Mouse (Mus musculus) heart, postnatal 0 days (tissue): ENCODE measurements around the gene Meis2.

Experiments used
- CTCF ChIP-seq: IDR thresholded peaks from 2 replicates; pipeline ENCODE4 v1.5.1; 2016; ENCODE audit warnings: antibody characterized with exemption, control low read depth, low read depth
- EP300 ChIP-seq: IDR thresholded peaks from 2 replicates; pipeline ENCODE4 v1.6.1; 2016; ENCODE audit warnings: antibody characterized with exemption, low read depth

GRCm38 (mm10) chr2:115813721-115814120 lies 251.9 kb downstream of the Meis2 start:
- TF ChIP-seq EP300 (no peak), CTCF (no peak)
